Mouse (Mus musculus) bone marrow, adult 2 months (tissue): ENCODE data around the gene Med26.

Experiments
- CTCF ChIP-seq: fragments of 200-500 bp; IDR thresholded peaks from 2 replicates; pipeline ENCODE4 v1.5.1; 2011; ENCODE audit warnings: low read length, control low read depth; ENCODE audit not compliant: control insufficient read depth, insufficient read depth
- POLR2A ChIP-seq: fragments of 200-500 bp; IDR thresholded peaks from 2 replicates; pipeline ENCODE4 v1.6.1; 2011; ENCODE audit warnings: low read depth, mild to moderate bottlenecking, control low read depth, low read length, borderline replicate concordance; ENCODE audit not compliant: control insufficient read depth

DNA sequence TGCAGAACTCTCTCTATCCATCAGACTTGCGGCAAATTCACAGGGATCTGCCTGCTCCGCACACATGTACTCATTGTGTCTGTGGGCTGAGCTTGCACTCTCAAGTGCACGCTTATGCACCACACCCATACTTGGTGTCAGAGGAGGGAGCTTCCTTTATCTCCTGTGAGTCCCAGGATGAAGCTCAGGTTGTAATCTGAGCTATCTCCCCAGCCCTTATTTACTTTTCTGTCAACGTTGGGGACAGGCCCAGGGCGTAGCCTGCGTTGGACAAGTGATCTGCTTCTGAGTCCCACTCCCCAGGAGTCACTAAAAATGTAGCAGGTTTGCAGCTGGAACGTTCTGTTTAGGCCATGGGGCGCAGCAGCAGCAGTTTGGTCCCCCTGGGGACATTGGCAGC lies 96.6 kb downstream of the Med26 start:
- no peak for TF ChIP-seq CTCF
- TF ChIP-seq POLR2A, result no peak
